Mouse (Mus musculus): Measurements from ENCODE around the gene Mybl2.

DNA sequence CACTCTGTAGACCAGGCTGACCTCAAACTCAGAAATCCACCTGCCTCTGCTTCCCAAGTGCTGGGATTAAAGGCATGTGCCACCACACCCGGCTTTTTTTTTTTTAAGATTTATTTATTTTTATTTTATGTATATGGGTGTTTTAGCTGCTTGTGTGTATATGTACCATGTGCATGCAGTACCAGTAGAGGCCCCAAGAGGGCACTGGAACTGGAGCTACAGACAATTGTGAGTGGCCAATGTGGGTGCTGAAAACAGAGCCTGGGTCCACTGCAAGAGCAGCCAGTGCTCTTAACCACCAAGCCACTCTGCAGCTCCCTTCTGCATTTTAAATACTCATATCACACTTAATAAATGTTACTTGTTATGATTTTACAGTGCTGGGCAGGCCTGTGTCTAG lies 56.2 kb downstream of the Mybl2 start:
- TF ChIP-seq FLI1 (IDR thresholded peaks at IDR 0.05; ENCODE audit: low read length) = no peak
- no peak for TF ChIP-seq GATA1 (IDR thresholded peaks at IDR 0.05; ENCODE audit: borderline replicate concordance, low read length)
